Mouse (Mus musculus) small intestine, adult 2 months (tissue): ENCODE data around the gene Rbm33.

Experiments
- CTCF ChIP-seq: fragments of 200-500 bp; IDR thresholded peaks from 2 replicates; pipeline ENCODE4 v1.5.1; 2012; ENCODE audit warnings: low read depth, mild to moderate bottlenecking, control low read depth, inconsistent platforms, low read length, moderate library complexity, mixed read lengths; ENCODE audit not compliant: insufficient replicate concordance, insufficient read length; ENCODE audit errors: extremely low read depth
- POLR2A ChIP-seq: fragments of 200-500 bp; IDR thresholded peaks from 2 replicates; pipeline ENCODE4 v1.6.1; 2012; ENCODE audit warnings: low read depth, mild to moderate bottlenecking, control low read depth, inconsistent platforms, low read length, moderate library complexity

DNA sequence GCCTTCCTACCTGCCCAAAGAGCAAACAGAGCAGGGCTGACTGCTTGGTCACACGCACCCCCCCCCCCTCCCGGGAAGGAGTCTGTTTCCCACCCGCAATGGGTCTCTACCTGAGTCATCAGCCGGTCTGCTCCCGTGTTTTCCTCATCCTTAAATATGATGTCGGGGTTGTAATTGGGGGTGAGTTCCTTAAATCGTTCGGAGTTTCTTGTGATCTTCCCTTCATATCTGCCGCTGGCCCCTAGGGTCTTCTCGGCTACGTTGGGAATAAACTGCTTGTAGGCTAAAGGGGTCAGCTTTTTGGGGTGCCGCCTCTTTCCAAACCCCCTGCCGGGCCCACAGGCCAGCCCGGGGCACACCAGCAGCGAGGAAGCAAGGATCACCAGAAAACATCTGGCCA is 149.4 kb downstream of the Rbm33 start:
- TF ChIP-seq POLR2A (no peak), CTCF (no peak)
